Mouse (Mus musculus) kidney, adult 18-20 months (tissue): ENCODE measurements around the gene Akap8l.
A peak's percentile ranks its signal among the peaks of the same experiment; 100 is the strongest.

Experiments
- DNase-seq: peaks from one replicate; pipeline ENCODE4 v3.0.0; 2021

The Akap8l gene

GRCm38 (mm10) chr17:32356766-32357760 lies 6.7 kb upstream of the Akap8l start:
- DNase-seq, result no peak

GRCm38 (mm10) chr17:32356281-32356680 lies 5.9 kb upstream of the Akap8l start:
- DNase-seq, result no peak

- no peak for DNase-seq
Observed at GRCm38 (mm10) chr17:32355031-32355430, 4.6 kb upstream of the Akap8l start.

DNA sequence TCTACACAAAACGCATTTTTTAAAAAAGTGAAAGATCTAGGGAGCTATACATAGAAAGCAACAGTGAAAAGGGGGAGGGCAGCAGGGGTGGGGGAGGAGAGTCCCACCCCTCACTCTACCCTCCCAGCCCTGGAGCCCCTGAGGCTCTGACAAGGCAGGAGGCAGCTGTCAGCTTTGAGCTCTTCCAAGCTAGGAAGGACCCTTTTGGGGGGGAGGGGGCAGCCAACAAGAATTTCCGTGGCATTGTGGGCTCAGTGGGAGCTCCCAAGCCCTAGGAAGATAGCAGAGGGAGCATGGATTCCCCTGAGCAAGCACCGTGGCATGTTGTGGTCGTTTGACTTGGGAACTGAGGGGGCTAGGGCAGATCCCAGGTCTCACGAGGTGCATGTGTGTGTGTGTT lies 3.8 kb upstream of the Akap8l start:
- no peak for DNase-seq

DNA sequence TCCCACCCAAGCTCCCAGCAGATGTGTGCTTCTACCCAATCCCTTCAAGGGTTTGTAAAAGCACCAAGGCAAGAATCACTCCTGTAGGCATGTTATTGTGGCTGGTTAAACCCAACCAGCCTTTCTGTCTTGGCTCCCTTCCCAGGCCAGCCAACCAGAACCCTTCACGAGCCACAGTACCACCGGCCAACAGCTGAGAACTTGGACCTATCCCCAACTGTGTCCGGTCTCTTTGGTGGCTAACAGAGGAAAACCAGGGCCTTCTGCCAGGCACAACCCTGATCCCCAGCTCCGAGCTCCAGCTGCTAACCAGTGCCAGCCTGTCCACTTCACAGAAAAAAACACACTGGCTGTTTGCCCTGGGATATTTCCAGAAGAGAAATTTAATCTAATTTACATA lies 3.3 kb upstream of the Akap8l start:
- DNase-seq, result peak; percentile 91

DNA sequence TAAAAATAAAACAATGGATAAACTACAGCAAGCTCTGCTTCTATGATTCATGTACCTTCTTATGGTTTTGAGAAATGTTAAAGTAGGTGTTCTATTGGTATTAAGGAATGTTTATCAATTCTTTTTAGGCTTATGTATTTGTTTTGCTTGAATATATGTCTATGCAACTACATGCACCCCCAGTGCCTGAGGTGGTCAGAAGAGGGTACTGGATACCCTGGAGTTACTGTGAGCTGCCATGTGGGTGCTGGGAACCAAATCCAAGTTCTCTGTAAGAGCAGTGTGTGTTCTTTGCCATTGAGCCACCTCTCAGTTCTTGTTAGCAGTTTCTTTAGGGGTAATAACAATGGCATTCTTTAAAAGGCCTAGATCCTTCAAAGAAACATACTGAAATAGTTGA lies 1.3 kb upstream of the Akap8l start:
- no peak for DNase-seq

GRCm38 (mm10) chr17:32351269-32351668 lies 862 bp upstream of the Akap8l start:
- DNase-seq, result no peak

DNA sequence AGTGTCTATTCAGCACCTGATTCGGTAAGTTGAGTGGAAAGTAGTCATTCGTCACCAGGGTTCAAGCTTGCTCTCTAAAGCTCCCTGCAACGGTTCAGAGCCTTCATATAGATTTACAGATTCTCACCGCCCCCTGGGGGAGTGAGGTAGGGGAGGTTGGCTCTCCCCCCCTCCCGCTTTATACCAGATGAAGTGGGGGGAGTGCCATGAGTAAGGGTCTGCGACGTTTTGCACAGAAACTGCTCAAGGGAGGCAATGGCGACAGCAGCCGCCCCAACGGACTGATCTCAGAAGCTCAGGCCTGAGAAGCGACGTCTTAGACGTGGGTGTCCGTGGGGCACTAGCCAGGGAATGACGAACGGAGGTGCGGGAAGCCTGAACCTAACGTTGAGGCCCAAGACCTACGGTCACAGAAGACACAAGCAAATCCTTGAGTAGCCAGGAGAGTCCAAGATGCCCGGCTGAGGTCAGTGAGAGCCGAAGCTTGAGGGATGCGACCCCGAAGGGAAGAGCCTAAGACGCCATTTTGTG lies 491 bp downstream of the Akap8l start:
- DNase-seq, result no peak

DNA sequence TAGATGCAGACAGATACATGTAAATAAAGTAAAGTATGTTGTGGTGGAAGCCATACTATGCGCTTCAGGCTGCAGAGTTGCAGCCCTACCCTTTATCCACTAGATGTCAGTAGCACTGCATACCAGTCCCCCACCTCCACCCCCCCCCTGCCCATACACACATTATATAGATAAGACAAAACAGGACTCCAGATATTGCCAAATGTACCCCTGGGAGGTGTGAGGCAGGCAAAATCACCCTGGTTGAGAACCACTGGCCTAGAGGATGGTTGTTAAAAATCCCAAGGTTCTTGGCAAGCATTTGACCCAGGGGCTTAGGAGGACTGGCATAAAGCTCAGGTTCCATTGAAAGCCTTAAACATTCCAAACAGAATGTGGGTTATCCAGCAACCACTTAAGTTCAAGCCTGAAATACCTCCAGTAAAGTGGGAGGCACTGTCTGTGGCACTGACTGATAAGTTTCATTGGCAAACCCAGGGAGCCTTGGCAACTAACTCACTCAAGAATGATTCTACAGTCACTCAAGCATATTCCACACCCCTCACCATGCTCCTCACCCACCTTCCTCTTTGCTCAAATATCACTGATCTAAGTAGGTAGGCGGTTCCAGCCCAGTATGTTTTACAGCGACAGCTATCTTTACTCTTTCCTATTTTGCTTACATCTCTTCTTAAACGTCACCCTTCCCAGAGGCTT lies 1.2 kb downstream of the Akap8l start:
- DNase-seq, result peak; percentile 57

GRCm38 (mm10) chr17:32348406-32348805 lies 2.0 kb downstream of the Akap8l start:
- no peak for DNase-seq

DNA sequence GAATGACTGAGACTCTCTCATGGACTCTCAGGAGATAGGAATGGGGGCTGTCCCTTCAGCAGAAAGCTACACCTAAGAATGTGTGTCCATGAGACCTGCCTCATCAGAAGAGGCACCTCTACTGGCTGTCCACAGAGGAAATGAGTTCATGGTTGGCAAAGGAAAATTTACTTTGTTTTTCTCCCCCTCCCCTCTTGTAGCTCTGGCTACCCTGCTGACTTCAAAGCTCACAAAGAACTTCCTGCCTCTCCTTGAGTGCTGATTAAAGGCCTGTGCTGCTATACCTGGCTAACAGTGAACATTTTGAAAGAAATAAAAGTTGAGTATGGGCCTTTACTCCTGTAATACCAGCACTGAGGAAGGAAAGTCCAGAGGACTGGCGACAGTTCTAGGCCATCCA lies 9.3 kb downstream of the Akap8l start:
- no peak for DNase-seq

DNA sequence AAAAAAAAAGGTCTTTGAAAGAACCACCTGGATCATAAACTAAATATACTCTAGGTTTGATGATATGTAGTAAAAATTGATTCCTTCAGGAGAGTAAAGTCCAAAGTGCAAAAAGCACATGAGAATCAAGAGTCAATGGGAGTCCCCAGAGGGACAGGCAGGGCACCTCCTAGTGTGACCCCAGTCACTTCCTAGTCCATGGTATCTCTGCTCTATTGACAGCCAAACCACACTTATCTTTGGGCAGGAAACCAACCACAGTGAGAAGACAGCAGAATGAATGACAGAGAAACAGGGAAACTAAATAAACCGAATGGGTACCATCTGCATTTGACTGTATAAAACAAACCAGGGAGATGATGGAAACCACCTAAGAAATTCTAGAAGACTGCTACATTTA lies 10.3 kb downstream of the Akap8l start:
- no peak for DNase-seq

DNA sequence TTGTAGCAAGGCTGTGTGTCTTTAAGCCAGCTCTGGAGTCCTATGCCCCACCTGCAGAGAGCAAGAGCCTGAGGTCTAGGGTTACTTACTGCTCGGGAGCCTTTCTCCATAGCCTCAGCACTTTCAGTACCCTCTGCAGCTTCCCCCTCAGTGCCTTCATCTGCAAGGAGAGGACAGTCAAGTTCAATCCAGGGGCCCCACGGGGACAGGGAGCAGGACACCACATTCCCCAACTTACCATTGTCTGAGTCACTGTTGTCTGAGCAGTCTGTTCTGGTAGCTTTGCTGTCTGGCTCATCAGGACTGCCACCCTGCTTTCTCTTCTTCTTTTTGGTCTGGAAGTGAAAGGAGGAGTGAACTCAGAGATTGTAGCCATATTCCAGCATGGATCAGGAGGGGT lies 14.5 kb downstream of the Akap8l start:
- no peak for DNase-seq

- no peak for DNase-seq
Observed at GRCm38 (mm10) chr17:32334921-32335320, 15.5 kb downstream of the Akap8l start.

DNA sequence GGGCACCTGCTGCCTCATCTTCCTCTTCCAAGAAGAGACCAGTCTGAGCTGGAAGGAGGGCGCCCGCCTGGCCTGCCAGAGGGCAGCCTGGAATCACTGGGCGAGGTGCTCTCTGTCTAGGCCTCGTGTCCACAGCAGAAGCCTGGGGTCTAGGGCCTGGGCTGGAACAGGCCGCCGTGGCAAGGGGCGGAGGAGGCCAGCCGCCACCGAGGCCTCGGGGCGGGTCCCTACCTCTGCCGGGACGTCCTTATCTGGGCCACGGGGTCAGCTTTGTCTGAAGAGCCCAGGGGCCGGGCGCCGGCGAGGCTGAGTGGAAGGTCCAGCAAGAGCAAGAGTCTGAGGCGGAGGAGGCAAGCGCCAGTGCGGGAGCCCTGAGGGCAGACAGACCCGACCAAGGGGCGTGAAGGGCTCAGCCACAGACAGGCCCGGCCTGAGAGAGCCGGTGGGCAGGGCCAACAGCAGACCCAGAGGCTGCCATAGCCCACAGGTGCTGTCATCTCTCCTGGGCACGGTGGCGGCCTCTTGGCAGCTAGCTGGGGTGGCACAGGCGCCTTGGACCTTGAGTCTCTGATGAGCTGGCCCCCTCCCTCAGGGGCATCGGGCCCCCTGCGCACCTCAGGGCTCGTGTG lies 16.6 kb downstream of the Akap8l start:
- no peak for DNase-seq

GRCm38 (mm10) chr17:32327501-32327900 lies 22.9 kb downstream of the Akap8l start:
- no peak for DNase-seq

DNA sequence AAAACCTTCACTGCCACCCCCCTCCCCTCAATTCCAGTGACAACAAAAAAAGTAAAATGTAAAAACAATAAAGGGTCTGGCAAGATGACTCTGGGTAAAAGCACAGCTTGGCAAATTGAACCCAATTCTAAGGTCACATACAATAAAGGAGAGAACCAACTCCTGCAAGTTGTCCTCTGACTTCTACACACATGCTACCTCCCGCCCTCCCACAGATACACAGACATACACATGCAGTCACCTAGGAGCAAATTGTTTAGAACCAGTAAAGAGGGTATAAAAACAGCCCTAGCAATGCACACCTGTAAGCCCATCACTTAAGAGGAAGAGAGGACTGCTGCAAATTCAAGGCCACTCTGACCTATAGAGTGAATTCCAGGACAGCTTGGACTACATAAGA lies 27.6 kb downstream of the Akap8l start:
- DNase-seq, result no peak

DNA sequence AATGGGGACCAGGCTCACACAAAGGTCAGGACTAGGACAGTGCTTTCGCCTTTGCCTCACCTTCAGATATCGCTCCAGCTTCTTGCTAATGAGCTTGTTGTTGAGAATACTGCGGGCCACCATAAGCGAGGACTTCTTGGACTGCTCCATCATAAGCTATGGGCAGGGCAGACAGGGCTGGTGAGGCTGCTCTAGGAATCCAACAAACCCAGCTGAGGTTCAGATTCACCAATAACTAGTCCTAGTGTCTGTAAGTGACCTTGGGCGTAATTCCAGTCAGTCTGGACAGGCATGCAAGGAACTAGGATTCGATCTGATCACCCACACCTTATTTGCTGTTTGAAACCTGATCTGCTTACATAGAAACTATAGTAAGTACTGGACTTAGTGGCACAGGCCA lies 28.6 kb downstream of the Akap8l start:
- DNase-seq, result no peak

DNA sequence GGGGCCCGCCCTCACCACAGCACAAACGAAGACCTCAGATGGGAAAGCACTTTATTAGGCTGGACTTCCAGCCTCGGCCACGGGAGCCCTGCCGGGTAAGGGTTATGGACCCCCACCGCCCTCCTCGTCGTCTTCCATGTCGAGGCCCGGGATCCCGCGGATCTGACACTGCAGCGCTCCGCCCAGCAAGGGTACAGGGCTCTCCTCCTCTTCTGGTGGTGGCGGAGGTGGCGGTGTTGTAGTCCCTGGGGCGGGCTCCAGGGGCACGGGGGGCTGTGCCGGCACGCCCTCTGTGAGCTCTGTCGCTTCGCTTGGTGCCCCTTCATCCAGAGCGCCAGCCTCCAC lies 29.0 kb downstream of the Akap8l start:
- DNase-seq, result no peak

GRCm38 (mm10) chr17:32320597-32321389 lies 29.6 kb downstream of the Akap8l start, which contains the start of gene Akap8:
Gene Akap8 (minus strand): TSS chr17:32321238.
- peak; percentile 97 for DNase-seq

DNA sequence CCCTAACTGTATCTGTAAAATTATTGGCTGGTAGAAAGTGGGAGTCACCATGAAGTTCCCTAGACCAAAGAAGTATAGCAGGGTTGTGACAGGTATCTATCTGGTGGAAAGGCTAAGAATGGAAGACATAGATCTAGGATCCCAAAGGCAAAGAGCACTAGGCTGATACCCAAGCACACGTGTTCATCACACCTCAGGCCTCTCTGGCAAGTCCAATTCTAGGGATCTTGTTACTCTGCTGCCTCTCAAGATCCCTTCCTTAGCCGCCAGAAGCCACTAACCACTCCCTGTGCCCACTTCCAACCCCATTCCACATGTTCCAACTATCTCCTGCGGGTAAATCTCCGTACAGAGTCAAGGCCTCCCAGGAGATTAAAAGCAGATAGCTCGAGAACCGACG lies 30.5 kb downstream of the Akap8l start:
- no peak for DNase-seq

GRCm38 (mm10) chr17:32317708-32318107 lies 32.7 kb downstream of the Akap8l start:
- DNase-seq, result no peak

- no peak for DNase-seq
Observed at GRCm38 (mm10) chr17:32317032-32317431, 33.4 kb downstream of the Akap8l start.
